Mouse (Mus musculus) mouse trophoblast stem cell (cell line): ENCODE results near the gene Pdgfc.
"Not testable (repeated sequence)": the region's sequence is repeated elsewhere in the genome, so short reads cannot be mapped to it uniquely, and the experiment has no call there.

Source experiments
- in situ Hi-C, 2 experiments: fragments of 300-500 bp; cut with MseI, MboI; formaldehyde crosslinking; loops; 2 replicates in 1 of 2; 3 replicates in 1 of 2; pipeline ENCODE4 v1.15.1; 2025

The Pdgfc gene

DNA sequence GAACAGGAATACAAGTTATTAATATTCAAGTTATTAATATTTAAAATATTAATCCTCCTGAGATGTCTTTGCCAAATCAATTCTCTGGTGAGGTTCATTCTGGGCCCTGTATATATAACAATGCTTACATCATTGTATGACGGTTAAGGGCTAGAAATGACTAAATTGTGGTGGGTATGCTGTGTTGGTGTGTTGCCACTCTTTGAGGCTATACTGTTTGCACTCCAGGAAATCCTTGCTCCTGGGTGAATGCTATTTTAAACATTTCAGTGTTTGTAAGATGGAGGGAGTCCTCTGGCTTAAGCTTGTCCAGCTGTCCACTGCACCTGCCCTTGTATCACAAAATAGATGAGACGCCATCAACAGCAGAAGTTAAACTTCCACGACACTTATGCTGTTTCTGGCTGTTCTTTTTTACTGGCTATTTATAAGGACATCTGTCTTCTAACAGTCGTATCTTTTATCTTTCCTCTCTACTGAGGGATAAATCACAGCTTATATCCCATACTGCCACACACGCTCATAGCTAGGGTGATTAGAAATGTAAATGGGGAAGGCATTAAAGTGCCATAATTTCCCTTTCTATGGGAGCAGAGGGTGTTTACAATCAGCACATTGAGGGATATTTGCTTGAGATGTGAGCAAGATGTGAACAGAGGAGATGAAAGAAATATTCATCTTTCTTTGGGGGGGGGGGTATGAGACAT, 9.3 kb downstream of the Pdgfc start:
- in situ Hi-C loops, result no loop called here

- in situ Hi-C loops, result no loop called here
These were observed 10.7 kb downstream of the Pdgfc start for GRCm38 (mm10) chr3:81046652-81047607.

GRCm38 (mm10) chr3:81051522-81051921, 15.3 kb downstream of the Pdgfc start:
- in situ Hi-C loops, result no loop called here

- in situ Hi-C loops, result no loop called here
These were observed 16.2 kb downstream of the Pdgfc start for GRCm38 (mm10) chr3:81052422-81052821.

GRCm38 (mm10) chr3:81054074-81054473, 17.9 kb downstream of the Pdgfc start:
- in situ Hi-C loops, result no loop called here

GRCm38 (mm10) chr3:81057719-81058118, 21.5 kb downstream of the Pdgfc start:
- in situ Hi-C loops, result no loop called here

- in situ Hi-C loops, result no loop called here
These were observed 22.4 kb downstream of the Pdgfc start for GRCm38 (mm10) chr3:81058527-81059031.

DNA sequence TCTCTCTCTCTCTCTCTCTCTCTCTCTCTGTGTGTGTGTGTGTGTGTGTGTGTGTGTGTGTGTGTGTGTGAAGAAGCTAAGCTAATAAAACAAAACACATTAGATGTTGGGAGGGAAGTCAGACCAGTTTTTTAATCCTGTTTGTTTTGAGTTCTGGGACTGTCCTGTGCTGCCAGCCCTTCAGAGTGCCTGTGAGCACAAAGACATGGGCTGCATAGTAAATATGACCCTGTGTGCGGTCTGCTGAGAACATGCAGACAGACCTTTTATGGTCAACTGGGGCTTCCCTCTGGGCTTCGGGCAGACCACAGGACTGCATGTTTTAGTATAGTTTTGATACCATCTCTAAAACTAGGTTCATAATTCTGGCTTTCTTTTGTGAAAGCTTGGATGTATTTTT, 32.3 kb downstream of the Pdgfc start:
- in situ Hi-C loops, result no loop called here

DNA sequence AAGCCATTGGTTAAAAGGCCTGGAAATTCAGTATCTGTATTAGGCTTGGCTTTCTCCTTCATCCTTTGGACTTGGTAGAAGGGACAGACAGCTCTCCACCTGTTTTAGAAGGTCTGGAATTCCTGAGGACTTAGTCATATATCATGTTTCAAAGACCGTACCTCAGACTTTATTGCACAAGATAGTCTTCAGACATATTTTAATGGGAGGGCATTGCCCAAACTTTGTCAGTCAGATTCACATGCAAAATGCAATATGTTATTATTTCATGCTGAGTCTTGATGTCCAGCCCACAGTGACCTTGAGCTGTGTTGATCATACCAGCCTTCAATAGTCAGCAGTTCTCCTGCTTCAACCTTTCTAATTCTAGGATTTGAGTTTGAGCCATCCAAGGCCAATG, 64.9 kb downstream of the Pdgfc start:
- in situ Hi-C loops, result no loop called here

DNA sequence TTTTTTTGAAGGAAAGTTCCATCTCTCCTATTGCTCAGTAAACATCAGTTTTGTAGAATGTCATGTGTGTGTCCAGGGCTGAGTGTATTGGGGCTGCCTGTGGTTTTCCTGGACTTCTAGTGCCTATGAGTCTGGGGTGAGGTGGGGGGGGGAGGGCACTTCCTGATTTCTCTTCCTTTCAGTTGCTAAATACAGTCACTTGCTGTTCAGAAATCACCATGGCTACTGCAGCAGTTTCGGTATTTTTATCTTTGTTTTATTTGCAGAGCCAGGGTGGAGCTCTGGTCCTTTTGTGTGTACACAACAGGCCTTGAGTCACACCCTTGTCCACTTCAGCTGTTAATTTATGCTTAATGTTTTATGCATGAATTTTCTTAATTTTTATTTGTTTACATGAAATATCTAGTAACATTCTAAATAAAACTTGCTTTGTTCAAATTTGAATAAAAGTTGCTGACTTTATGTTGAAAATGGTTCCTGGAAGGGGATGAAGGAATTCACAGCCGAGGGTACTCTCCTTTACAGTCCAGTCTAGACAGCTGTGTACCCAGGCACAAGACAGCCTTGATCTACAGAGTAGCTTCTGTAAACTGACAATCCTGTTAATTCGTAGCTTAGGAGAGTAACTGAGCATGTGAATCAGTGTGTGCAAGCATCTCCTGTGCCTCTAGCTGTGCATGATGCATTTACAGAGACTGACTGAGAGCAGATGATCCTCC, 66.1 kb downstream of the Pdgfc start:
- in situ Hi-C loops, result no loop called here

- in situ Hi-C loops, result no loop called here
These were observed 66.7 kb downstream of the Pdgfc start for GRCm38 (mm10) chr3:81102877-81103420.

GRCm38 (mm10) chr3:81107515-81107914, 71.3 kb downstream of the Pdgfc start:
- in situ Hi-C loops, result no loop called here

DNA sequence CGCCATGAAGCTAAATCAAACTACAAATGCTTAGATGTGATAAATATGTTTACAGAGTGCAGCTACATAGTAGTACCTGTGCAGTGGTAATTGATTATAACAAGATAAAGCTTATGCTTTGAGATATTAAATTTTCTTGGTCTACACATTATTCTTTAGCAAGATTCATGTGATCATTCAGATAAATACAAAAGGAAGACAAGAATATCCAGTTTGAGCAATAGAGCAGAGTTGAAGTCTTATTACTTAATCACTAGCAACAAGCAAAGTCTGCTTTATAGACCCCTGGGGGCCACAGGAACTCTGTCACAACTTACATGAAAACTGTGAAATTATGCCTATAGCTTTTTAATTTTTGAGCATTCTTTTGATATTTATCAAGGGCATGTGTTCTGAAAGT, 74.8 kb downstream of the Pdgfc start:
- in situ Hi-C loops, result no loop called here

DNA sequence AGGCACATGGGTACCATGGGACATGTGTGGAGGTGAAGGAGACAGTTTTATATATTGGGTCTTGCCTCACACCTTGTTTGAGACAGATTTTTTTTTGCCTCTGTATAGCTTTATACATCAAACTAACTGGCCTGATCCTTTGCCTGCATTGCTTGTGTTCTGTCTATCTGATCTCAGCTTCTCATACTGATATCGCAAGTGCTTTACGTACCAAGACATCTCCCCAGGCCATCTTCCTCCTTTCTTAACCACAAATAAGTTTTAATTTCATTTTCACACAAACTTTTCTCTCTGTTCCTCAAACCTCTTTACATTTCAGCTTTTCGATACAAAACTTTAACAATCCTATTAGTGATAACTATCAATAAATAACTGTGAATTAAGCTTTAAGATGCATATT, 76.7 kb downstream of the Pdgfc start:
- in situ Hi-C loops, result no loop called here

- in situ Hi-C loops, result no loop called here
These were observed 84.4 kb downstream of the Pdgfc start for GRCm38 (mm10) chr3:81120664-81121063.

GRCm38 (mm10) chr3:81121731-81122130, 85.5 kb downstream of the Pdgfc start:
- in situ Hi-C loops, result no loop called here

GRCm38 (mm10) chr3:81123461-81123860, 87.2 kb downstream of the Pdgfc start:
- in situ Hi-C loops, result no loop called here

GRCm38 (mm10) chr3:81127013-81127412, 90.8 kb downstream of the Pdgfc start:
- in situ Hi-C loops, result no loop called here

- in situ Hi-C loops, result no loop called here
These were observed 100.8 kb downstream of the Pdgfc start for GRCm38 (mm10) chr3:81136985-81137384.

DNA sequence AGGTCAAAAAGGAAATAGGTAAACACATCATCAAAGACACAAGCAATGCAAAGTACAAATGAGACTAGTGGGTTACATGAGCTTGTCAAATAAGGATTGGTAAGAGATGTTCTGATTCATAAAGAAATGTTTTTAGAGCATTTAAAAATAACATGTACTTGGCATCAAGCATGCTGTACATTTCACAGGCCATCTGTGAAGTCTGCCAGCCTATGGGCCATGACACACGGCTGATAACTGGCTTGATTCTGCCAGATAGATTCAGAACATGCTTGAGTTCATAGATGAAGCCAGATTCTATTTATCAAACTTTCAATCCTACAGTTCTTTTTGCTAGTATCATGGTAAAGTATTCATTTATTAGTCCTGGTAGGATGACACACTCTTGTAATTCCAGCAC, 101.8 kb downstream of the Pdgfc start:
- in situ Hi-C loops, result not testable (repeated sequence)

DNA sequence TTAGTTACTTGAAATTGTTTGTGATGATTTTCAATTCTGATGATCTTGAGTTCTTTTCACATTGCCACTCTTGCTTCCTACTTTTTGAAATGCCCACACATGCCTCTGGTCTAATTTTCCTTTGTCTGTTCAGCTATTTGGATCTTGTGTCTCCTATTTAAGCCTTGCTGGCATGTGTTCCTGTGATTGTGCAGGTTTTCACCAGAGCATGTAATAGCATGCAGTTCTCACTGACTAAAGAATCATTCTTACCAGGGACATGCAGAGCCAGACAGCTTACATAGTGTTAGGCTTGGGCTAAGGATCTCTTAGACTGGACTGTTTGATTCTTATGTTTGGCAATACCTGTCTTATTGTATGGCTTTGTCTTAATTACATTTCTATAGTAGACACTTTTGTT, 107.5 kb downstream of the Pdgfc start:
- in situ Hi-C loops, result no loop called here

DNA sequence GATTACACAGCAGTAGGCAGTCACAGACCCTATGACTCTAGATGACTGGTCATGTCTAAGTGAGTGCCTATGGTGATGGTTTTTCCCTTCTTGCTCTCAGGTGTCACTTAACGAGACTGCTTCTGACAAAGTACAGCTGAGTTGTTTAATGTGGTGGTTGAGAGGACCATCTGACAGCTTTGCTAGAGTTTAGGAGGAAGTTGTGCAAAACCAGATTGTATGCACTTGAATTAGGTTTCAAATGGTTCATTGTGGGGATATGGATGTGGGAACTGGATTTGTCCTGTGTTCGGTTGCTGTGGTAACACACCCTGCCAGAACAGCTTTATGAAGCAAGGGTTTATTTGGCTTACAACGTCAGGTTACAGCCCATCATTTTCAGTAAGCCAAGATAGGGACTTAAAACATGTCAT, 112.9 kb downstream of the Pdgfc start:
- in situ Hi-C loops, result no loop called here
